Mouse (Mus musculus) forebrain, embryonic 10.5 days (tissue): Measurements from ENCODE around the gene Ccdc163. TPM values are rescaled to one million over a fixed set of nuclear protein-coding genes. Genes with fewer than 3 reads are reported as not detected.

ENCODE experiments used
- DNase-seq: peaks from one replicate; pipeline ENCODE4 v3.0.0-alpha.2; 2017; ENCODE audit warnings: low spot score; ENCODE audit errors: extremely low spot score
- H3K27ac ChIP-seq: fragments of 300-500 bp; sonication (generic); 2 replicates; pipeline ENCODE4 v1.5.1; 2016; ENCODE audit warnings: mild to moderate bottlenecking
- H3K27me3 ChIP-seq: fragments of 300-500 bp; sonication (generic); 2 replicates; pipeline ENCODE4 v1.6.1; 2016; ENCODE audit warnings: mild to moderate bottlenecking; ENCODE audit not compliant: poor library complexity, severe bottlenecking
- H3K36me3 ChIP-seq: fragments of 300-500 bp; sonication (generic); replicated peaks from 2 replicates; pipeline ENCODE4 v1.6.1; 2016; ENCODE audit warnings: mild to moderate bottlenecking, moderate library complexity
- H3K4me1 ChIP-seq: fragments of 300-500 bp; sonication (generic); 2 replicates; pipeline ENCODE4 v1.6.1; 2016
- H3K4me3 ChIP-seq: fragments of 300-500 bp; sonication (generic); 2 replicates; pipeline ENCODE4 v1.5.1; 2016; ENCODE audit warnings: mild to moderate bottlenecking, moderate library complexity
- H3K9me3 ChIP-seq: fragments of 300-500 bp; sonication (generic); 2 replicates; pipeline ENCODE4 v1.6.1; 2016; ENCODE audit warnings: mild to moderate bottlenecking, moderate library complexity
- WGBS: fragments of 180-500 bp; shearing (Covaris S2); methylation state at CpG from one replicate; pipeline ENCODE4 v1.1.7; 2016; 5-methylcytosine and 5-hydroxymethylcytosine counted together
- polyA plus RNA-seq: library from polyadenylated mRNA; unstranded; fragments of >200 nt; fragmentation: Nextera tagmentation; extraction: Ambion mirVana; gene quantifications from 2 replicates; pipeline ENCODE4 v1.2.1, GENCODE M21; 2016

The Ccdc163 gene
- polyA plus RNA-seq, 1 experiment from 2014 or later = 31.5 TPM

DNA sequence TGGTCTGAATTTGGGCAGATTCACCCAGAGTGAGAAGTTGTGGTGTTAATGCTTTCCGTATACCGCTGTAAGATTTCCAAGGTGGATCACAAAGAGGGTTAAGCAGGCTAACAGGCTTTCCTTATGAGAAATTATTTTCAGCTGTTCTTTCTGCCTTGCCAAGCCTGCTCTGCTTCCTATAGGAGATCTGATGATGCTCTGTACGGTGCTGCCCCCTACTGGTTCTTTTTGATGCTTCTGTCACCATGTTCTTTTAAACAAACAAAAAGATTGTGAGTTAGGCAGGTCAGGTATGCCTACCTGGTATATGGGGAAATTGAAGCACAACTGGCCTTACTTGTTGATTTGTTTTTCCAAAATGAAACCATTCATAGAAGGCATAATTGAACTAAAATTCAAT lies 80.6 kb downstream of the Ccdc163 start:
- Histone ChIP-seq H3K27me3 (no peaks in the 10 kb centered on the region), H3K9me3 (peaks cover 5% of the 10 kb centered on the region; the same call in 1 of the 2 replicates), H3K4me3 (no peak overlapping the region), H3K4me1 (no peaks in the 10 kb centered on the region), H3K27ac (no peak overlapping the region), H3K36me3 (no peaks in the 10 kb centered on the region)
- peak; percentile 72 for DNase-seq
- 10% methylated on average over 3 of the region's 3 CpGs for WGBS

DNA sequence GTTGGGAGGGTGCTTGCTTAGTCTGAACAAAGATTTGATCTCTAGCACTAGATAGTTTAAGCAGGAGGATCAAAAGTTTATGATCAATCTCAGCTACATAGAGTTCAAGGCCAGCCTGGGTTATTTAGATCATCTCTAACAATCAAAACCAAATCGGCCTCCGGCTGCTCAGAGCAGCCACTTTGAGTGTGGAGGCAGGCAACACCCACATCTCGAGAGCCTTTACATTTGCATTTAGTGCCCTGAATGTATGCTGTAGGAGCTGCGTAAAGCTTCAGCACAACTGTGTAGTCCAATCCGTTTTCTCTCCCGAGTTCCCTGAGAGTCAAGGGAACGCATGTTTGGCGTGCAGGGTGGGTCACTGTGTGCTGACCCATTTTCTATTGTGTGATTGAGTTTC lies 84.1 kb downstream of the Ccdc163 start:
- DNase-seq = no peak
- no peaks in the 10 kb centered on the region for H3K36me3 ChIP-seq
- no peaks in the 10 kb centered on the region for H3K4me1 ChIP-seq
- no peak overlapping the region for H3K4me3 ChIP-seq
- no peaks in the 10 kb centered on the region for H3K27me3 ChIP-seq
- H3K9me3 ChIP-seq = no peaks in the 10 kb centered on the region
- H3K27ac ChIP-seq = no peak overlapping the region
- WGBS = 90% methylated on average over 8 of the region's 8 CpGs

DNA sequence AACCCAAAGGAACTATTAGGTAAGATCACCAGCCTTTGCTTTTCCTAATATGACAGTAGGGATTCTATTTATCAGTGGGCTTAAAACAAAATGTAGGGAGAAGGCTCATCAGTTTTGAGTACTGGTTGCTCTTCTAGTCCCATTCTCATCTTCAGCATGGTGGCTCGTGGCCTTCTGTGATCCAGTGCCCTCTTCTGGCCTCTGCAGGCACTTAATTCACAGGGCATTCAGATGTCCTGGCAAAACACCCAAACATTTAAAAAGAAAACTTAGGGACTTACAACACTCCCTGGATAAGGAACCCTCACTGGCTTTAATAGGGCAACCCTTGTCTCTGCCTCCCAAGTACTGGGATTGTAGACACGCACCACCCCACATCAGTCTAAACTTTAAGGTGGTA lies 86.0 kb downstream of the Ccdc163 start:
- no peaks in the 10 kb centered on the region for H3K4me1 ChIP-seq
- DNase-seq = no peak
- 80% methylated on average over 2 of the region's 2 CpGs for WGBS
- no peak overlapping the region for H3K4me3 ChIP-seq
- H3K27me3 ChIP-seq = no peaks in the 10 kb centered on the region
- no peaks in the 10 kb centered on the region for H3K36me3 ChIP-seq
- no peak overlapping the region for H3K27ac ChIP-seq
- no peaks in the 10 kb centered on the region for H3K9me3 ChIP-seq

DNA sequence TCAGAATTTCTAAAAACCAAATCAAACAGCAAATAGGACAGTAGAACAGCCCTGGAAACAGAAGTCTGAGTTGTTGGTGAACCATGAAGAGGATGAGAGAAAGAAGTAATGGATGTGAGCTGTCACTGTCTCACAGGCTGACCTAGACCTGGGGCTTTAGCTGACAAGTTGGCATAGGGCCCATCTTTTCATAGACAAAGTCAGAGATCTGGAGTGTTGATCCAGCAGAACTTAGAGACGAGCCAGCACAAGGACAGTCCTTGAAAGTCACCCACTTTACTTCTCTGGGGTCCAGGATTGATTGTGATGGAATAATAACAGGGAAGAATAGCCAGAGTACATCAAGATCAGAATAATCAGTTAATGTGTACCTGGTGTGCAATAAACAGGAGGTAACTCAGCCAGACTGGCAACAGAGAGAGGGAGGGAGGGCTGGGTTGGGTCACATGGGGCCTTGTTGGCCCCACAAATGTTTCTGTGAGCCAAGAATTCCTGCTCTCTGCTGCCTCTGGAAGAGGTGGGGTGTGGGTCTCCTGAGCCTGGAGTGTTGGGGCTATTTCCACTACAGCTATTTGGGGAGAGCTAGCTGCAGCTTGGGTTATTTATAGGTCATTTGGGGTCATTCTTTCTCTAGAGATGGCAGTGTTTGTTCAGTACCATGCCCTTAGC lies 88.3 kb downstream of the Ccdc163 start:
- Histone ChIP-seq H3K27ac (no peak overlapping the region), H3K9me3 (no peaks in the 10 kb centered on the region), H3K36me3 (peaks cover 9% of the 10 kb centered on the region), H3K4me3 (no peak overlapping the region), H3K4me1 (no peaks in the 10 kb centered on the region), H3K27me3 (no peaks in the 10 kb centered on the region)
- WGBS = 83% methylated on average over 1 of the region's 1 CpGs
- no peak for DNase-seq

DNA sequence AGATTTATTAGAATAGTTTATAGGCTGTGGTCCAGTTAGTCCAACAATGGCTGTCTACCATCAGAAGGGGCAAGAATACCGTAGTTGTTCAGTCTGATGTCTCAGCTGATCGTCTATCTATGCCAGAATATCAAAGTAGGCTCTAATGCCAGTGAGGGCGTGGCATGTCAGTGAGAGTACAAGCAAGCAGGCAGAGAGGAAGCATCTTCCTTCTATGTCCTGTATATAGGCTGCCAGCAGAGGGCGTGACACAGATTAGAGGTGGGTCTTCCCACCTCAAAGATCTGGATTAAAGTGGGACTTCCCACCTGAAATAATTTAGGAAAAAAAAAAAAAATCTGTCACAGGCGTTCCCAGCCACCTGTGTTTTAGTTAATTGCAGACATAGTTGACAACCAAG lies 91.6 kb downstream of the Ccdc163 start:
- Histone ChIP-seq H3K27me3 (no peaks in the 10 kb centered on the region), H3K4me3 (no peak overlapping the region), H3K9me3 (no peaks in the 10 kb centered on the region), H3K4me1 (no peaks in the 10 kb centered on the region), H3K36me3 (peaks cover 42% of the 10 kb centered on the region), H3K27ac (no peak overlapping the region)
- 48% methylated on average over 5 of the region's 5 CpGs for WGBS
- DNase-seq = no peak

Other genes starting within 250 kb of the Ccdc163 start
- gene Mast2, start 244.3 kb upstream of the Ccdc163 start, polyA plus RNA-seq = 15.4 and 15.9 TPM in 2 replicates
- 19.7 and 22.9 TPM in 2 replicates for gene Ipp, start 201.0 kb upstream of the Ccdc163 start, polyA plus RNA-seq
- gene Tmem69, start 152.6 kb upstream of the Ccdc163 start, polyA plus RNA-seq = 25.0 and 27.7 TPM in 2 replicates
- 28.3 and 32.2 TPM in 2 replicates for gene Gpbp1l1, start 150.9 kb upstream of the Ccdc163 start, polyA plus RNA-seq
- 2.4 and 3.5 TPM in 2 replicates for gene Ccdc17, start 111.9 kb upstream of the Ccdc163 start, polyA plus RNA-seq
- 354 and 376 TPM in 2 replicates for gene Nasp, start 80.6 kb upstream of the Ccdc163 start, polyA plus RNA-seq
- gene Akr1a1, start 56.8 kb upstream of the Ccdc163 start, polyA plus RNA-seq = 534 and 550 TPM in 2 replicates
- gene Prdx1, start 23.0 kb upstream of the Ccdc163 start, polyA plus RNA-seq = 1,457 and 1,472 TPM in 2 replicates
- gene Mmachc, start 103 bp upstream of the Ccdc163 start, polyA plus RNA-seq = 45.6 and 47.3 TPM in 2 replicates
- 9.0 and 9.4 TPM in 2 replicates for gene Tesk2, start 12.4 kb downstream of the Ccdc163 start, polyA plus RNA-seq
- gene Toe1, start 99.1 kb downstream of the Ccdc163 start, polyA plus RNA-seq = 41.3 and 44.1 TPM in 2 replicates
- 30.4 and 30.6 TPM in 2 replicates for gene Mutyh, start 99.2 kb downstream of the Ccdc163 start, polyA plus RNA-seq
- gene Hpdl, start 113.2 kb downstream of the Ccdc163 start, polyA plus RNA-seq = 1.5 and 2.2 TPM in 2 replicates
- 5.5 and 5.7 TPM in 2 replicates for gene Zswim5, start 168.9 kb downstream of the Ccdc163 start, polyA plus RNA-seq